ENCODE assay signal across 8 mouse cellular contexts in genomic region chr11:75513336-75513735, GRCm38 (mm10). TPM values are rescaled to one million over a fixed set of nuclear protein-coding genes. Genes with fewer than 3 reads are reported as not detected.
DNase-seq lines count a peak whose midpoint lies in the region; ATAC-seq and TF ChIP-seq lines count a peak whose summit lies in the region.

Scarf1 (plus strand) TSS chr11:75513540.

- H3K4me2 ChIP-seq in embryonic facial prominence, embryonic 11.5 days (ENCODE audit: low read depth, low read length) = peak within 1 kb of the TSS; percentile 14; the same call in 1 of the 2 replicates
- peak within 1 kb of the TSS; percentile 19; the same call in 1 of the 2 replicates for H3K4me2 ChIP-seq in hindbrain, embryonic 13.5 days
- H3K4me2 ChIP-seq in limb, embryonic 15.5 days = no peak within 1 kb of the TSS
- 0 out of 2 replicates have a peak within 1 kb of the TSS, but pooled peaks have one; percentile 2 for H3K4me2 ChIP-seq in stomach, postnatal 0 days (replicated peaks; ENCODE audit: low read depth)
- no peak within 1 kb of the TSS for H3K4me2 ChIP-seq in forebrain, embryonic 12.5 days

- peaks cover 7% of the 10 kb centered on the region for H3K4me1 ChIP-seq in embryonic facial prominence, embryonic 11.5 days (ENCODE audit: control insufficient read depth, insufficient read depth, low read length)
- peaks cover 15% of the 10 kb centered on the region for H3K4me1 ChIP-seq in hindbrain, embryonic 13.5 days (replicated peaks)
- peaks cover 27% of the 10 kb centered on the region for H3K4me1 ChIP-seq in limb, embryonic 15.5 days
- peaks cover 3% of the 10 kb centered on the region; the same call in 1 of the 2 replicates for H3K4me1 ChIP-seq in stomach, postnatal 0 days (replicated peaks; ENCODE audit: control insufficient read depth, insufficient read depth)
- H3K4me1 ChIP-seq in forebrain, embryonic 12.5 days = peaks cover 12% of the 10 kb centered on the region

- H3K27me3 ChIP-seq in embryonic facial prominence, embryonic 11.5 days (ENCODE audit: control insufficient read depth, insufficient read depth, low read length) = no peaks in the 10 kb centered on the region
- no peaks in the 10 kb centered on the region for H3K27me3 ChIP-seq in hindbrain, embryonic 13.5 days
- H3K27me3 ChIP-seq in limb, embryonic 15.5 days = no peaks in the 10 kb centered on the region
- H3K27me3 ChIP-seq in stomach, postnatal 0 days (ENCODE audit: control insufficient read depth, insufficient read depth, low read length) = no peaks in the 10 kb centered on the region
- H3K27me3 ChIP-seq in forebrain, embryonic 12.5 days = no peaks in the 10 kb centered on the region

- TF ChIP-seq EP300 in stomach, postnatal 0 days (optimal IDR thresholded peaks at IDR 0.05) = no peak

- TF ChIP-seq CTCF in stomach, postnatal 0 days (IDR thresholded peaks at IDR 0.05; ENCODE audit: low read depth) = no peak

- no peak within 1 kb of the TSS for H3K9ac ChIP-seq in embryonic facial prominence, embryonic 11.5 days (replicated peaks; ENCODE audit: low read length)
- peak within 1 kb of the TSS; percentile 5; the same call in 1 of the 2 replicates for H3K9ac ChIP-seq in hindbrain, embryonic 13.5 days
- H3K9ac ChIP-seq in limb, embryonic 15.5 days = no peak within 1 kb of the TSS
- no peak within 1 kb of the TSS for H3K9ac ChIP-seq in stomach, postnatal 0 days (ENCODE audit: low read length)
- no peak within 1 kb of the TSS for H3K9ac ChIP-seq in forebrain, embryonic 12.5 days

- DNase-seq in adrenal gland, adult 2 months = peak; percentile 70
- DNase-seq in embryonic facial prominence, embryonic 11.5 days (ENCODE audit: low spot score) = no peak
- DNase-seq in stomach, postnatal 0 days (ENCODE audit: low spot score) = no peak
- DNase-seq in layer of hippocampus, adult 9-10 months (ENCODE audit: low spot score) = no peak
- no peak for DNase-seq in cerebellum, postnatal 25 days

- peaks cover 3% of the 10 kb centered on the region for H3K36me3 ChIP-seq in embryonic facial prominence, embryonic 11.5 days (replicated peaks; ENCODE audit: control insufficient read depth, insufficient read depth, low read depth, low read length)
- peaks cover 26% of the 10 kb centered on the region for H3K36me3 ChIP-seq in hindbrain, embryonic 13.5 days
- H3K36me3 ChIP-seq in limb, embryonic 15.5 days = peaks cover 12% of the 10 kb centered on the region
- H3K36me3 ChIP-seq in stomach, postnatal 0 days (ENCODE audit: control insufficient read depth, insufficient read depth, low read length) = peaks cover 7% of the 10 kb centered on the region
- peaks cover 13% of the 10 kb centered on the region for H3K36me3 ChIP-seq in forebrain, embryonic 12.5 days (replicated peaks)

- H3K27ac ChIP-seq in embryonic facial prominence, embryonic 11.5 days (replicated peaks; ENCODE audit: low read depth, low read length) = no peak within 1 kb of the TSS
- no peak within 1 kb of the TSS for H3K27ac ChIP-seq in hindbrain, embryonic 13.5 days
- no peak within 1 kb of the TSS for H3K27ac ChIP-seq in limb, embryonic 15.5 days
- no peak within 1 kb of the TSS for H3K27ac ChIP-seq in stomach, postnatal 0 days (replicated peaks)
- H3K27ac ChIP-seq in forebrain, embryonic 12.5 days = no peak within 1 kb of the TSS

- no peaks in the 10 kb centered on the region for H3K9me3 ChIP-seq in embryonic facial prominence, embryonic 11.5 days (replicated peaks; ENCODE audit: control insufficient read depth, low read length)
- no peaks in the 10 kb centered on the region for H3K9me3 ChIP-seq in hindbrain, embryonic 13.5 days
- H3K9me3 ChIP-seq in limb, embryonic 15.5 days = no peaks in the 10 kb centered on the region
- H3K9me3 ChIP-seq in stomach, postnatal 0 days (ENCODE audit: control insufficient read depth, low read length) = no peaks in the 10 kb centered on the region
- H3K9me3 ChIP-seq in forebrain, embryonic 12.5 days = no peaks in the 10 kb centered on the region

- ATAC-seq in embryonic facial prominence, embryonic 11.5 days (replicated peaks; ENCODE audit: insufficient number of reproducible peaks, low FRiP score, low TSS enrichment, low read depth) = no peak
- no peak for ATAC-seq in hindbrain, embryonic 13.5 days (ENCODE audit: low FRiP score)
- ATAC-seq in limb, embryonic 15.5 days (ENCODE audit: insufficient number of reproducible peaks, low FRiP score, low TSS enrichment, low read depth) = no peak
- ATAC-seq in stomach, postnatal 0 days (ENCODE audit: low FRiP score, low TSS enrichment) = no peak
- ATAC-seq in forebrain, embryonic 12.5 days (ENCODE audit: low FRiP score) = no peak

- WGBS in embryonic facial prominence, embryonic 11.5 days = 50% methylated on average over 8 of the region's 8 CpGs
- 53% methylated on average over 8 of the region's 8 CpGs for WGBS in hindbrain, embryonic 13.5 days
- WGBS in limb, embryonic 15.5 days = 47% methylated on average over 8 of the region's 8 CpGs
- 60% methylated on average over 8 of the region's 8 CpGs for WGBS in stomach, postnatal 0 days
- WGBS in forebrain, embryonic 12.5 days = 65% methylated on average over 8 of the region's 8 CpGs

- no peak within 1 kb of the TSS for H3K4me3 ChIP-seq in embryonic facial prominence, embryonic 11.5 days (ENCODE audit: low read depth, low read length)
- 0 out of 2 replicates have a peak within 1 kb of the TSS, but pooled peaks have one; percentile 7 for H3K4me3 ChIP-seq in hindbrain, embryonic 13.5 days
- peak within 1 kb of the TSS; percentile 16 for H3K4me3 ChIP-seq in limb, embryonic 15.5 days
- H3K4me3 ChIP-seq in stomach, postnatal 0 days (ENCODE audit: low read depth, low read length) = peak within 1 kb of the TSS; percentile 10; the same call in 1 of the 2 replicates
- no peak within 1 kb of the TSS for H3K4me3 ChIP-seq in forebrain, embryonic 12.5 days (replicated peaks)

RNA-seq across cellular contexts. Expression of gene Scarf1, which starts in this region (rescaled TPM):
- 1 to 10 TPM; 7.5 to 7.8 TPM for total RNA-seq in adrenal gland, adult 2 months (2021)
- polyA plus RNA-seq in adrenal gland, adult 2 months (2012; rRNA removed) = 27.4 and 33.5 TPM in 2 replicates
- 2.7 and 3.3 TPM in 2 replicates for polyA plus RNA-seq in embryonic facial prominence, embryonic 11.5 days (2014; fragmentation: Nextera tagmentation; extraction: Ambion mirVana)
- 4.6 and 4.8 TPM in 2 replicates for polyA plus RNA-seq in hindbrain, embryonic 13.5 days (2015; fragmentation: Nextera tagmentation; extraction: Ambion mirVana)
- polyA plus RNA-seq in limb, embryonic 15.5 days (2015; fragmentation: Nextera tagmentation; extraction: Ambion mirVana) = 7.1 and 8.2 TPM in 2 replicates
- 2.8 and 2.9 TPM in 2 replicates for polyA plus RNA-seq in stomach, postnatal 0 days (2015; fragmentation: Nextera tagmentation; extraction: Ambion mirVana)
- polyA plus RNA-seq in forebrain, embryonic 12.5 days (2016; fragmentation: Nextera tagmentation; extraction: Ambion mirVana) = 3.0 and 3.9 TPM in 2 replicates

Comparison
In these comparisons a context has a peak if more than half of its experiments do, and no peak if none do; other contexts are left out.
1. H3K4me2 ChIP-seq: peak in embryonic facial prominence, embryonic 11.5 days (single experiment), hindbrain, embryonic 13.5 days (single experiment) and stomach, postnatal 0 days (single experiment); none in limb, embryonic 15.5 days (single experiment) and forebrain, embryonic 12.5 days (single experiment).
2. H3K4me3 ChIP-seq: peak in hindbrain, embryonic 13.5 days (single experiment), limb, embryonic 15.5 days (single experiment) and stomach, postnatal 0 days (single experiment); none in embryonic facial prominence, embryonic 11.5 days (single experiment) and forebrain, embryonic 12.5 days (single experiment).